Mouse (Mus musculus) left cerebral cortex, postnatal 4 days (tissue): ENCODE results near the gene Irf8. TPM values are rescaled to one million over a fixed set of nuclear protein-coding genes. Genes with fewer than 3 reads are reported as not detected.
A peak's percentile ranks its signal among the peaks of the same experiment; 100 is the strongest.

ENCODE experiments used
- DNase-seq: peaks from one replicate; pipeline ENCODE4 v3.0.0-alpha.2; 2022
- intact Hi-C: fragments of 180-260 bp; cut with DNase I; formaldehyde crosslinking; loops from one replicate; pipeline ENCODE4 v1.15.1; 2025
- total RNA-seq, 2 experiments: library from RNA; stranded (reverse); gene quantifications; 2 replicates each; pipeline ENCODE4 v1.2.3; 2021

The Irf8 gene
- total RNA-seq, 2 experiments from 2014 or later: 1.8 to 2.5 TPM

DNA sequence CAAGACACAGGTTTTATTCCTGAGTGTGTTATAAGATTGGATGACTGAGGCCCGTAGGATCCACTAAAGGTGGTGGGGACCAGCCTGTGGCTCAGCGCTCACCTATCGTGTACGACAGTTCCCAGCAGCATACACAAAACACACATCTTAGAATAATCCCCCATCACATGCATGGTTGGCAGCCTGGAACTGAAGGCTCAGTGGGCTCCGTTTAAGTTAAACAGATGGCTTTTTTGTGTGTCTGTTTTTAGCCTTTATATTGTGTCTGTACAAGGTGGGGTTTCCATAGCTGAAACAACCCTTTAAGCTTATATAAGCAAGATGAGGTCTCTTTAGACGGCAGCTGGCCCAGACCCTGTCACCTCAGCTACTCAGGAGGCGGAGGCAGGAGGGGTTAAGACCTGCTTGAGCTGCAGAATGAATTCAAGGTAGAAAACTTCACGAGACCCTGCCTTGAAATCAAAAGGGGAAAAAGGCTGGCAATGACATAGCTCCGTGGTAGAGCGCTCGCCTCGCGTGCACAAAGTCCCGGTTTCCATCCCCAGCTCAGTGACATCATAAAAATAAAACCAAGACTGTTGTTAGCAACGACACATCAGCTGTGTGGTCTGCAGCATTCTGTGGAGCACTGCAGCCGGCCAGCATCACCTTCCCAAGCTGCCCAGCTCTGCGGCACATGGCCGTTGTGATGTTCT lies 10.0 kb downstream of the Irf8 start:
- intact Hi-C loops: no loop called here
- DNase-seq: no peak

DNA sequence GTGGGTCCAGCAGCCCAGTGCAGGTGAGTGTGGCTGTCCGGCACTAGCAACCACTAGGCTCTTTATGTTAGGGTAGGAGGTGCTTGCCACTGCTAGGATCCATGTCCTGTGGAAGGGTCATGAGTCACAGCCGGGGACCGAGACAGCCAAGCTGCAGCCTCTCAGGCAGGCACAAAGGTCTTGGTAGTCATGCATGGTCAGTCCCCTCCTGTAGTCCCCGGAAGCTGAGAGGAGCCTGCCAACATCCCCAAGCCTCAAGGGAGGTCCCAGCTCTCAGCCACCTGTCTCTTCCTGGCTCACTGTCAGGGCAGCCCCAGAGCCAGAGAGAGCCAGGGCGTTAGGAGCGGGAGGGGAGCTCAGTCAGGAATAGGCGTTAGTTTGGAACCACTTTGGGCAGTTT lies 11.1 kb downstream of the Irf8 start:
- peak; percentile 64 for DNase-seq
- intact Hi-C loops: no loop called here

DNA sequence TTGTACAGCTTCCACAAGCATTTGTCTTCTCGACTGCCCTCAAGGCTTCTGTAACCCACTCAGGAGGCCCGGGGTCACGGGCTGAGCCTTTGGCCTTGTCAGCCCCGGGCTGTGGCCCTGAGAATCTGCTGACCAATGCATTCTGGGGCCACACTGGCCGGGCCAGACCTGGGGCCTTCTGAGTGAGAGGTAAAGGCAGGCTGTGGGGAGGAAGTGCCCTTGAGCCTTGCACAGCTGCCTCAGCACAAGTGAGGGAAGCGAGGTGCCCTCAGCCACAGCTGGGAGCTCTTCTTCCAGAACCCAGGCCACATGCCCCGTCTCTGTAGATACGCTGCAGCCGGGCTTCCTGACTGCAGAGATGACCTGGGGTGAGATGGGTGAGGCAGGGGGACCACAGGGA lies 14.5 kb downstream of the Irf8 start:
- intact Hi-C loops: no loop called here
- no peak for DNase-seq

DNA sequence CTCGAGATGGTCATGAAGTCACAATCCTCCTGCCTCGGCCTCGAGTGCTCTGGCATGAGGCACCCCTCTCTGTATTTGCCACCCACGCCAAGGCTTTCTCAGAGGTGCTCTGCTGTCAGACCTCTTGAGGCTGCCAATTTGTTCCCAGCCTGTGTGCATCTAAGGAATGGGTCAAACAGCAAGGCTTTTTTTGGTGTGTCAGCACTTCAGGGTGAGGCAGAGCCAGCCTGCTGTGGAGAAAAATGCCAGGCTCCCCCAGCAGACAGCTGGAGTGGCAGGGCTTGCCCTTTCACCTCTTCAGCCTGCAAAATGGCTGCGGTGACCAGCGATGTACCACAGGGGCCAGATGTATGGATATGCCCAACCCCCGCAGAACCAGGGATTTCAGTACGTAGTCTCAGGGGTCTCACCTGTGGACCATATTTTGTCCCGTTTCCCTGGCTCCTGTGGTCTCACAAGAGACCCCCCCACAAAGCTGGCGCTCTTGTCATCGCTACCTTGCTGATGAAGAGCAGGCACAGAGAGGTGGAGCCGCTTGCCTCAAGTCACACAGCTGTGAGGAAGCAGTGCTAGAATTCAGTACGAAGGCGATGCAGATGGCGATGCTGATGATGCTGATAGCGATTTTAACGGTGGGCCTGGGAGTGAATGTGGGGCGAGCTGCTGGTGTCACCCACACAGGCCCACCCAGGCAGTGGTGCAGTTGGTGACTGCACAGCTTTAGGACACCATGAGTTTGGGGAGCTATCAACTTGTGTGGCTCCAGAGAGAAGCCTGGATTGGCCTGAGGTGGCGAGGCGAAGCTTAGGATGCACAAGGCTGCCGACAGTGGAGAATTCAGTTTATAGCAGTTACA lies 15.3 kb downstream of the Irf8 start:
- intact Hi-C loops: no loop called here

DNA sequence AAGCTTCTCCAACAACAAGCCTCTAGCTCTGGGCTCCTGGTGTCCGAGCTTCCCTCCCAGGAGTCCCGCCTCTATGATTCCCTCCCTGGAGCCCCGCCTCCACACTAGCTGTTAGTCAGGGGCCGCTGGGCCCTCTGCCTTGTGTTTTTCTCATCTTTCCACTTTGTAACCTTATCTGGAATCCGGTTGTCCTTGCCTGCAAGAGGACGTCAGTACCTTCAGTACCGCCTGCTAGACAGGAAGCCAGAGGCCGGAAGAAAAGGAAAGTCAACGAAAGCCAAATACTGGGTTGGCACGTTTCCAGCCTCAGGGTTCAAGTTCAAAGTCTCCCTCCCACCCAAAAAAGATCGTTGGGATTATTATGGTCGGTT lies 15.9 kb downstream of the Irf8 start:
- intact Hi-C loops: no loop called here
- DNase-seq: no peak

More for the DNA sequence above, 15.3 kb downstream of the Irf8 start:
- no peak for DNase-seq

- intact Hi-C loops: no loop called here
- DNase-seq: no peak
Observed at GRCm38 (mm10) chr8:120753476-120753875, 17.3 kb downstream of the Irf8 start.

GRCm38 (mm10) chr8:120755306-120756297 lies 19.4 kb downstream of the Irf8 start:
- intact Hi-C loops: no loop called here
- DNase-seq: no peak

DNA sequence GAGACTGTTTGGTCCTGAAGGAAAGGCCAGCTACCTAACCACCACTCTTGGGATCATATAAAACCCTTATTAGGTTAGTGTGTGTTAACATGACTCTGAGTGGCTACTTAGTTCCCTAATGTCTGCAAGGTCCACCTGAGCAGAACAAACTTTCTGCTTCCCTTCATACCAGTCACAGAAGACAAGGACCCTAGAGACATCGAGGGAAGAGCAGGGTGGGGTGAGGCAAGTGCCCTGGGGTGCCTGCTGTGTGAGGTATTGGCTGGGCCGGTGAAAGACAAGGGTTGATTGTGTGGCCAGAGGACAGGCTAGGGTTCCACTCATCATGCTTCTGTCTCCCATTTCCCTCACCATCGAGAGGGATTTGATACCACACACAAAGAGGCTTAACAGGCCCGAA lies 21.8 kb downstream of the Irf8 start:
- DNase-seq: no peak
- intact Hi-C loops: no loop called here

DNA sequence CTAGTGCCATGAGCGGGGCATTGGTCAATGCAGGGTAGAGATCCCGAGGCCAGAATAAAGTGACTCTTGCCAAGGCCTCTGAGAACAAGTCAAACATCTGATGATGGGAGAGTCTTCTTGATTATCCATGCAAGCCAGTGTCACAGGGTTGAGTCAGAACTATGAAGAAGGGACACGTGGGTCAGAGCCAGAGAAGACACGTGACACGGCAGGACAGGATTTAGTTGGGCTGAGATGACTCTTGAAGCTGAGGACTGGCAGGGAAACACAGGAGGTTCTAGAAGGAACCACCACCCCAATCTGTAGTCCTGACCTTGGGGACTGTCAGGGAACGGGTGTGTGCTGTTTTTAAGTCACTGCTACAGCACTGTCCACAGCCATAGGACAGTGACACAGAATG lies 23.7 kb downstream of the Irf8 start:
- no peak for DNase-seq
- intact Hi-C loops: no loop called here

DNA sequence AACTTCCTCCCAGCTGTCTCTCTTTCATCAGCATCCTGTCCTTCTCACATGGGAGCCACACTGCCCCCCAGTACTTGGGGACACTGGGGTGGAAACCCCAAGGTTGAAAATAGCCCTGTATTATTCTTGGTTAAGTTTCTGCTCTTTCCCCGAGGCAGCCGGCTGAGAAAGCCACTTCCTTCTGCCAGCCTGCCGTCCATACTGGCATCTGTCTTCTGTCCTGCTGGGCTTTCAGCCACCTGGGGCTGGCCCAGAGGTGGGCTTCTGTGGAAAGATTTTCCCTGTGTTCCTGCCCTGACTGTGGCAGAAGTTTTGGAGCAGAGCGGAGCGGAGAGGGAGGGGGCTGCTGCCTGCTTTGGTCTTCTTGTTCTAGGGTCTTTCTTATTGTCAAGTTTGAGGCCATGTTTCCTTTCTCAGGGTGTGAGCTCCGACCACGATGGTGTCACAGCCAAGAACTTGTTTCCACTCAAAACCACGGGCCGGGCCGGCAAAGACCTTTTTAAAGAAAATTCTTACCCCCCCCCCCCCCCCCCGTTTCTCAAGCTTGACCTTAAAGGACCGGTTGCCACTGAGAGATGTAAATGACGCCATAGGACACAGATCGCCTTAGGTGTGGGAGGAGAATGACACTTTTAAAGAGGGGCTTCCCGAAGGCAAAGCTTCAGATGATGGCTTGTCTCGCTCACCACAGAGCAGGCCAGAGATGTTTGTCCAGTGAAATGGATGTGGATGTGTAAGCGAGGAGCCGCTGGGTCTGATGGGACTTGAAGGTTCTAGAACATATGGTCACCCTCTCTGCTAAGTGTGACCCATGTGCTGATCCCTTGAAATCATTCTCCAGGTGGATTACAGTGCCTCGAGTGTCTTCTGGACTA lies 24.4 kb downstream of the Irf8 start:
- no peak for DNase-seq
- intact Hi-C loops: no loop called here

GRCm38 (mm10) chr8:120763267-120763666 lies 27.1 kb downstream of the Irf8 start:
- DNase-seq: no peak
- intact Hi-C loops: no loop called here

DNA sequence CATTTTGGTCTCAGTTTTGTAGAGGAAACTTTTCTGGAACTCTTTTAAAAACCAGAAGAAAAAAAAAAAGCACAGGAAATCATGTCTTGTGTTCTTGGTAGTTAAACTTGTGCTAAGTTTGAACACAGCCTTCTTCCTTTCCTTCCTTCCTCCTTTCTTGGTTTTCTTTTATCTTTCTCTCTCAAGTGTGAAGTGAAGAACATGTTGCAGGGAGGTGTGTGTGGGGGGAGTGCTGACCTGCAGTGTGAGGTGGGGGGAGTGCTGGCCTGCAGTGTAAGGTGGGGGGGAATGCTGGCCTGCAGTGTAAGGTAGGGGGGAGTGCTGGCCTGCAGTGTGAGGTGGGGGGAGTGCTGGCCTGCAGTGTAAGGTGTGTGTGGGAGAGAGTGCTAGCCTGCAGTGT lies 28.5 kb downstream of the Irf8 start:
- intact Hi-C loops: no loop called here
- DNase-seq: no peak

GRCm38 (mm10) chr8:120766622-120767021 lies 30.5 kb downstream of the Irf8 start:
- intact Hi-C loops: no loop called here
- no peak for DNase-seq

DNA sequence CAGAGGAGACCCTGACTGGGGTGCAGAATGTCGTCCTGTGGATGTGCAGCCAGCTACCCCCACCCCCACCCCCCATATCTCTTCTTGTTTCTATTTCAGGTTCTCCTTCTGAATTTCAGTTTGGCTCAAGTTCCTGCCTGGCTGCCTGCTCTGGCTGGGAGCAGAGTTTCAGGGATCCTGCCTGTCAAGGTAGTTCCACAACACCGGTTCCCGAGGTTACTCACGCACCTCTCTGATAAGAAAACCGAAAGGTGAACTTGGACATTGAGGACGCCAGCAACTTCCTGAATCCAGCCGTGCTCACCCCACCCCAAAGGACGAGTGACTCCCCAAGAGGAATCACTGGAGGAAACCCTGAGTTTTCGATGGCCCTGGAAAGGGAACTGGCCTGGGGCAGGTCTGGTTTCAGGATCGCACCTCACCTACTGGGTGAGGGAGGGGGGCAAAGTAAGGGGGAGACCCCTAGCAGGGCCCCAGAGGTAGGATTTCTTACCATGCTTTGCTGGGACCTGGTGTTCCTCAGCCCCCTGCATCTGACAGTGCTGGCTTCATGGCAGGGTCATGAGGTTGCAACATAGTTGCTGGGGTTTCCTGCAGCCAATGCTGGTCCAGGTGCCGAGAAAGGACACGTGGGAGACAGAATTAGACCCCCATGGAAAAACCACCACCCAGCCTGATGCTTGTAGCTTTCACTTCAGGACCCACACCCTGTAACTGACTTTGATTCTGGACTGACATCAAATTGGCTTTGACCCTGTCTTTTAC lies 32.5 kb downstream of the Irf8 start:
- no peak for DNase-seq
- intact Hi-C loops: no loop called here

DNA sequence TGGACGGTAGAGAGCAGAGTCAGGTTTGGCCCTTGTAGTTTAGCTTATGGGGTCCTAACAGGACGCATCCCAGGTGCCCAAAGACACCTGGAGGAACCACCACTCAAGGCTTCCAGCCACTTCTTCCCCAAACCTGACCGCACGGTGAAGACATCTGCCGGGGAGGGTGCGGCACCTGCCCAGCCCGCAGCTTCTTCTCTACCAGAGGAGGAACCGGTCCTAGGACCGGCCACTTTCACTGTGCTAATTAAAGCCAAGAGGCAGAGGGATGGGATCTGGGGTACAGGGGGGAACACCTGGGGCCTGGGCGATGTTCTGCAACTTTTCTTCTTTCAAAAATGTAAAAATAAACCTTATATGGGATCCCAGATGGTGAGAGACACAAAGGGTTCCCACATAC lies 41.0 kb downstream of the Irf8 start:
- intact Hi-C loops: no loop called here
- no peak for DNase-seq

DNA sequence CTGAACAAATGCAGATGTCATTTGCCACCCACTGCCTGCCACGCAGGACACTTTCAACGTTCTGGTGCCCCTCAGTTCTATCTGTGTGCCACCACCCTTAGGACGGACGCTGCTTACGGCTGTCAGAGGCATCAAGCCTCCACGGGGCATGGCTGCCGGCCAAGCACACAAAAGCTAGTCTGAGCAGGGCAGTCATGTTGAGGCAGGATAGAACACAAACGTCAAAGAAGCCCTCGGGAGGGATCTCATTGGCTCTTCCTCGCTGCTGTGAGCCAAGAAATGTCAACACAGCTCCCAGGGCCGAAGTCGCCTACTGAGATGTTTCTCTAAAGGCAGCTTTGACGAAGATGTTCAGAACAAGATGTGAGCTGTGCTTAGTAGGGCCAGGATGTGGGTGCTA lies 41.6 kb downstream of the Irf8 start:
- peak; percentile 46 for DNase-seq

GRCm38 (mm10) chr8:120779106-120779505 lies 42.9 kb downstream of the Irf8 start:
- intact Hi-C loops: no loop called here
- DNase-seq: no peak

More for the DNA sequence above, 41.6 kb downstream of the Irf8 start:
- intact Hi-C loops: no loop called here

DNA sequence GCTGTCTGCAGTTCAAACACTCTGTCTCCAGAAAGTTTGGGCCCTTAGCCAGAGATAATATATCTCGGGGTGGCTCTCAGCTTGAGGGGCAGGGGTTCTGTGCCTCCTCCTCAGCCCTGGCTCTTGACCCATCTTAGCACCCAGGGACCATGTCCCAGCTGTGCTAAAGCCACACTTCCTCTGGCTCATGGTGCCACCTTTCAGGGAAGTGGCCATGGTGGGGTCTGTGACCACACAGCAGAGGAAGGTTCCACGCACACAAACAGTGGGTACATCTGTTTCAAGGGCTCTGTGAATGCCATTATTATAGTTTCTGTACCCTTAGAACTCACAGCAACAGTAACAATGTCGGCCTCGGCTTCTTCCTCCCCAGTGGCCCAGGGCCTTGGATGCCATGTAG lies 47.6 kb downstream of the Irf8 start:
- DNase-seq: no peak
- intact Hi-C loops: no loop called here

GRCm38 (mm10) chr8:120786753-120787152 lies 50.6 kb downstream of the Irf8 start:
- no peak for DNase-seq
- intact Hi-C loops: no loop called here
